Mouse (Mus musculus) hindbrain, embryonic 10.5 days (tissue): ENCODE results near the gene Tnfsf11. TPM values are rescaled to one million over a fixed set of nuclear protein-coding genes. Genes with fewer than 3 reads are reported as not detected.
A peak's percentile ranks its signal among the peaks of the same experiment; 100 is the strongest.

Experiments
- DNase-seq: peaks from one replicate; pipeline ENCODE4 v3.0.0-alpha.2; 2017; ENCODE audit warnings: low spot score
- H3K27ac ChIP-seq: fragments of 300-500 bp; sonication (generic); 2 replicates; pipeline ENCODE4 v1.5.1; 2016; ENCODE audit warnings: mild to moderate bottlenecking, moderate library complexity
- H3K27me3 ChIP-seq: fragments of 300-500 bp; sonication (generic); 2 replicates; pipeline ENCODE4 v1.6.1; 2016; ENCODE audit warnings: mild to moderate bottlenecking; ENCODE audit not compliant: poor library complexity, insufficient read depth, severe bottlenecking
- H3K36me3 ChIP-seq: fragments of 300-500 bp; sonication (generic); 2 replicates; pipeline ENCODE4 v1.6.1; 2016; ENCODE audit warnings: mild to moderate bottlenecking, moderate library complexity
- H3K4me1 ChIP-seq: fragments of 300-500 bp; sonication (generic); replicated peaks from 2 replicates; pipeline ENCODE4 v1.6.1; 2016; ENCODE audit warnings: mild to moderate bottlenecking
- H3K4me3 ChIP-seq: fragments of 300-500 bp; sonication (generic); 2 replicates; pipeline ENCODE4 v1.5.1; 2016; ENCODE audit warnings: mild to moderate bottlenecking, moderate library complexity
- H3K9me3 ChIP-seq: fragments of 300-500 bp; sonication (generic); 2 replicates; pipeline ENCODE4 v1.6.1; 2016; ENCODE audit warnings: mild to moderate bottlenecking, moderate library complexity
- WGBS: fragments of 180-500 bp; shearing (Covaris S2); methylation state at CpG from one replicate; pipeline ENCODE4 v1.1.7; 2016; 5-methylcytosine and 5-hydroxymethylcytosine counted together
- polyA plus RNA-seq: library from polyadenylated mRNA; unstranded; fragments of >200 nt; fragmentation: Nextera tagmentation; extraction: Ambion mirVana; gene quantifications from 2 replicates; pipeline ENCODE4 v1.2.1, GENCODE M21; 2016

Gene Tnfsf11
- polyA plus RNA-seq, 1 experiment from 2014 or later: 0.07 TPM

GRCm38 (mm10) chr14:78274851-78275250, 33.0 kb downstream of the Tnfsf11 start:
- H3K4me3 ChIP-seq: no peak overlapping the region
- H3K9me3 ChIP-seq: no peaks in the 10 kb centered on the region
- H3K27me3 ChIP-seq: no peaks in the 10 kb centered on the region
- DNase-seq: no peak
- H3K36me3 ChIP-seq: no peaks in the 10 kb centered on the region
- WGBS: 90% methylated on average over 5 of the region's 5 CpGs
- no peaks in the 10 kb centered on the region for H3K4me1 ChIP-seq
- no peak overlapping the region for H3K27ac ChIP-seq

GRCm38 (mm10) chr14:78274146-78274545, 33.7 kb downstream of the Tnfsf11 start:
- 91% methylated on average over 9 of the region's 9 CpGs for WGBS
- H3K36me3 ChIP-seq: no peaks in the 10 kb centered on the region
- H3K4me1 ChIP-seq: no peaks in the 10 kb centered on the region
- no peak overlapping the region for H3K27ac ChIP-seq
- H3K27me3 ChIP-seq: no peaks in the 10 kb centered on the region
- H3K9me3 ChIP-seq: no peaks in the 10 kb centered on the region
- H3K4me3 ChIP-seq: no peak overlapping the region
- no peak for DNase-seq

GRCm38 (mm10) chr14:78273571-78273970, 34.3 kb downstream of the Tnfsf11 start:
- H3K9me3 ChIP-seq: no peaks in the 10 kb centered on the region
- no peaks in the 10 kb centered on the region for H3K4me1 ChIP-seq
- no peak overlapping the region for H3K27ac ChIP-seq
- 80% methylated on average over 7 of the region's 7 CpGs for WGBS
- peak; percentile 15 for DNase-seq
- H3K27me3 ChIP-seq: no peaks in the 10 kb centered on the region
- no peaks in the 10 kb centered on the region for H3K36me3 ChIP-seq
- no peak overlapping the region for H3K4me3 ChIP-seq

- Histone ChIP-seq H3K36me3 (no peaks in the 10 kb centered on the region), H3K4me3 (no peak overlapping the region), H3K9me3 (no peaks in the 10 kb centered on the region), H3K27ac (no peak overlapping the region), H3K27me3 (no peaks in the 10 kb centered on the region), H3K4me1 (no peaks in the 10 kb centered on the region)
- no peak for DNase-seq
- WGBS: 86% methylated on average over 6 of the region's 6 CpGs
These were observed 43.0 kb downstream of the Tnfsf11 start for GRCm38 (mm10) chr14:78264876-78265275.

- DNase-seq: no peak
- no peak overlapping the region for H3K27ac ChIP-seq
- WGBS: 93% methylated on average over 7 of the region's 7 CpGs
These were observed 45.2 kb downstream of the Tnfsf11 start for GRCm38 (mm10) chr14:78262596-78262995.

GRCm38 (mm10) chr14:78261246-78261645, 46.6 kb downstream of the Tnfsf11 start:
- no peak overlapping the region for H3K27ac ChIP-seq
- no peak overlapping the region for H3K4me3 ChIP-seq
- no peaks in the 10 kb centered on the region for H3K27me3 ChIP-seq
- no peaks in the 10 kb centered on the region for H3K36me3 ChIP-seq
- DNase-seq: no peak
- 89% methylated on average over 7 of the region's 7 CpGs for WGBS
- no peaks in the 10 kb centered on the region for H3K9me3 ChIP-seq
- H3K4me1 ChIP-seq: no peaks in the 10 kb centered on the region

More at GRCm38 (mm10) chr14:78262596-78262995, 45.2 kb downstream of the Tnfsf11 start:
- H3K27me3 ChIP-seq: no peaks in the 10 kb centered on the region
- H3K9me3 ChIP-seq: no peaks in the 10 kb centered on the region
- H3K4me3 ChIP-seq: no peak overlapping the region
- H3K36me3 ChIP-seq: no peaks in the 10 kb centered on the region
- no peaks in the 10 kb centered on the region for H3K4me1 ChIP-seq

- WGBS: 90% methylated on average over 7 of the region's 7 CpGs
- no peak for DNase-seq
- H3K4me3 ChIP-seq: no peak overlapping the region
These were observed 53.8 kb downstream of the Tnfsf11 start for GRCm38 (mm10) chr14:78254017-78254416.

GRCm38 (mm10) chr14:78246601-78247000, 61.2 kb downstream of the Tnfsf11 start:
- WGBS: 76% methylated on average over 5 of the region's 5 CpGs
- Histone ChIP-seq H3K27ac (no peak overlapping the region), H3K27me3 (no peaks in the 10 kb centered on the region), H3K4me1 (no peaks in the 10 kb centered on the region), H3K4me3 (no peak overlapping the region), H3K9me3 (no peaks in the 10 kb centered on the region), H3K36me3 (no peaks in the 10 kb centered on the region)
- no peak for DNase-seq

More at GRCm38 (mm10) chr14:78254017-78254416, 53.8 kb downstream of the Tnfsf11 start:
- H3K4me1 ChIP-seq: no peaks in the 10 kb centered on the region
- no peaks in the 10 kb centered on the region for H3K36me3 ChIP-seq
- H3K9me3 ChIP-seq: no peaks in the 10 kb centered on the region
- no peak overlapping the region for H3K27ac ChIP-seq
- H3K27me3 ChIP-seq: no peaks in the 10 kb centered on the region

GRCm38 (mm10) chr14:78244811-78245210, 63.0 kb downstream of the Tnfsf11 start:
- H3K27ac ChIP-seq: no peak overlapping the region
- no peak overlapping the region for H3K4me3 ChIP-seq
- no peaks in the 10 kb centered on the region for H3K27me3 ChIP-seq
- WGBS: 75% methylated on average over 4 of the region's 4 CpGs
- DNase-seq: no peak
- no peaks in the 10 kb centered on the region for H3K9me3 ChIP-seq
- H3K4me1 ChIP-seq: no peaks in the 10 kb centered on the region
- H3K36me3 ChIP-seq: no peaks in the 10 kb centered on the region

GRCm38 (mm10) chr14:78239346-78239745, 68.5 kb downstream of the Tnfsf11 start:
- DNase-seq: no peak
- H3K9me3 ChIP-seq: no peaks in the 10 kb centered on the region
- no peaks in the 10 kb centered on the region for H3K4me1 ChIP-seq
- no peak overlapping the region for H3K27ac ChIP-seq
- 80% methylated on average over 6 of the region's 6 CpGs for WGBS
- H3K27me3 ChIP-seq: no peaks in the 10 kb centered on the region
- no peak overlapping the region for H3K4me3 ChIP-seq
- no peaks in the 10 kb centered on the region for H3K36me3 ChIP-seq

GRCm38 (mm10) chr14:78237238-78237637, 70.6 kb downstream of the Tnfsf11 start:
- H3K4me3 ChIP-seq: no peak overlapping the region
- H3K9me3 ChIP-seq: no peaks in the 10 kb centered on the region
- H3K27ac ChIP-seq: no peak overlapping the region
- DNase-seq: no peak
- H3K27me3 ChIP-seq: no peaks in the 10 kb centered on the region
- 87% methylated on average over 6 of the region's 6 CpGs for WGBS
- H3K4me1 ChIP-seq: no peaks in the 10 kb centered on the region
- H3K36me3 ChIP-seq: no peaks in the 10 kb centered on the region

GRCm38 (mm10) chr14:78236144-78236543, 71.7 kb downstream of the Tnfsf11 start:
- H3K4me3 ChIP-seq: no peak overlapping the region
- WGBS: 78% methylated on average over 4 of the region's 4 CpGs
- DNase-seq: no peak

GRCm38 (mm10) chr14:78235296-78235695, 72.5 kb downstream of the Tnfsf11 start:
- Histone ChIP-seq H3K27me3 (no peaks in the 10 kb centered on the region), H3K4me1 (no peaks in the 10 kb centered on the region), H3K9me3 (no peaks in the 10 kb centered on the region), H3K36me3 (no peaks in the 10 kb centered on the region), H3K4me3 (no peak overlapping the region), H3K27ac (no peak overlapping the region)
- DNase-seq: no peak
- 53% methylated on average over 3 of the region's 3 CpGs for WGBS

More at GRCm38 (mm10) chr14:78236144-78236543, 71.7 kb downstream of the Tnfsf11 start:
- Histone ChIP-seq H3K36me3 (no peaks in the 10 kb centered on the region), H3K27me3 (no peaks in the 10 kb centered on the region), H3K4me1 (no peaks in the 10 kb centered on the region), H3K27ac (no peak overlapping the region), H3K9me3 (no peaks in the 10 kb centered on the region)

GRCm38 (mm10) chr14:78229012-78229411, 78.8 kb downstream of the Tnfsf11 start:
- WGBS: 72% methylated on average over 4 of the region's 4 CpGs
- Histone ChIP-seq H3K9me3 (no peaks in the 10 kb centered on the region), H3K36me3 (no peaks in the 10 kb centered on the region), H3K27ac (no peak overlapping the region), H3K27me3 (no peaks in the 10 kb centered on the region), H3K4me3 (no peak overlapping the region), H3K4me1 (no peaks in the 10 kb centered on the region)
- no peak for DNase-seq
